Mouse (Mus musculus) MEL (cell line): ENCODE results near the gene Sult6b1.

Experiments
- ETS1 ChIP-seq: IDR thresholded peaks from 2 replicates; pipeline ENCODE4 v1.6.1; 2012; ENCODE audit warnings: low read depth, mild to moderate bottlenecking, inconsistent platforms, low read length, improper control_type of control experiment, moderate library complexity
- GATA1 ChIP-seq: IDR thresholded peaks from 2 replicates; pipeline ENCODE4 v1.6.1; 2011; ENCODE audit warnings: low read depth, low read length, improper control_type of control experiment
- MEF2A ChIP-seq: IDR thresholded peaks from 2 replicates; pipeline ENCODE4 v1.6.1; 2014; ENCODE audit warnings: low read depth, mild to moderate bottlenecking, inconsistent platforms, low read length, improper control_type of control experiment; ENCODE audit not compliant: poor library complexity, insufficient replicate concordance, severe bottlenecking; ENCODE audit errors: extremely low read depth
- POLR2A ChIP-seq, 2 experiments: IDR thresholded peaks; 2 replicates each; pipeline ENCODE4 v1.6.1; 2011 to 2012; ENCODE audit warnings: low read length in 2 of 2, mild to moderate bottlenecking in 2 of 2, control low read depth in 1 of 2, improper control_type of control experiment in 1 of 2, low read depth in 1 of 2, moderate library complexity in 1 of 2; ENCODE audit not compliant: control insufficient read depth in 1 of 2, insufficient read depth in 1 of 2, poor library complexity in 1 of 2
- ZC3H11A ChIP-seq: IDR thresholded peaks from 2 replicates; pipeline ENCODE4 v1.6.1; 2012; ENCODE audit warnings: low read depth, mild to moderate bottlenecking, inconsistent platforms, low read length, improper control_type of control experiment

DNA sequence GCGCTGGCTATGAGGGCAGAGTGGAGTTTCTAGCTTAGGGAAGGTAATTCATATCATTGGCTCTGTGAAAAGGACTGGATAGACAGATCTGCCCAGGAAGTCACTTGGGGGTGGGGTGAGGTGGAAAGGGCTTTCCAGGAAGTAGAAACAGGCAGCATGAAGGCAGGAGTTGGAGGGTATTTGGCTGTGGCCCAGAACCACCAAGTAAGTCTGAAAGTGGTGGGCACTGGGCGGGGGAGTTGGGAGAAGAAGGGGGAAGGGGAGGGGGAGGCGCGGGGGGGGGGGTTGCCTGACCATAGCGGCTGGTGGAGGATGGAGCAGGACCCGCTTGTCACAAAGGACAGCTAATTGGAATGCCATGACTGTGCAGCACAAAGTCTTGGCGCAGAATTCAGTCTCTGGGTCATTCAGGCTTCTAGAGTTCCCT lies 24.9 kb downstream of the Sult6b1 start:
- no peak for TF ChIP-seq POLR2A (IDR thresholded peaks at IDR 0.05; ENCODE audit: control insufficient read depth in 1 of 2, insufficient read depth in 1 of 2, low read depth in 1 of 2, low read length in 2 of 2, poor library complexity in 1 of 2)
- no peak for TF ChIP-seq ZC3H11A
- TF ChIP-seq ETS1 = peak; percentile 1; the same call in 1 of the 2 replicates
- TF ChIP-seq MEF2A = no peak
- no peak for TF ChIP-seq GATA1
